Mouse (Mus musculus) subcutaneous adipose tissue, adult 2 months (tissue): ENCODE measurements around the gene Vmn1r95. TPM values are rescaled to one million over a fixed set of nuclear protein-coding genes. Genes with fewer than 3 reads are reported as not detected.

Experiments used
- polyA plus RNA-seq: library from polyadenylated mRNA; depleted of rRNA; stranded (reverse); fragments of >200 nt; gene quantifications from 2 replicates; pipeline ENCODE4 v1.2.3, GENCODE M21; 2012; ENCODE audit warnings: low replicate concordance; rRNA removed

Vmn1r95 gene
- polyA plus RNA-seq, result not detected in 2 replicates

DNA sequence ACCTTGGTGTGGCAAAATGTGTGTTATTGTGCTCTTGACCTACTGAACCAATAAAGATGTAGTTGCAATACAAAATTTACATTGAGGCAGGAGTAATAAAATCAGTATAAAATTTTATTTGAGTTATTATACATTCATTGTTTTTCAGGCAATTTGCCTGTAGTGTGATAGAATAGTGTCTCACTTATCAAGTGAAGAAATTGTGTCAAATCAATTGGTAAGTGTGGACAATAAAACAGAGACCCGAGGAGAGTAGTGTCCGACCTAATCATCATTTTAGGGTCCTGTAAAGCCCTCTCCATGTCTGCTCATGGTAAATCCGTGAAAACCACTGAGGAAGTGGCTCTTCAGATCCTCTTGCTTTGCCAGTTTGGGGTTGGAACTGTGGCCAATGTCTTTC lies at the start of gene Vmn1r95:
TSS of gene Vmn1r95 (plus strand) at position 301 of the 400 bp plus-strand sequence.

DNA sequence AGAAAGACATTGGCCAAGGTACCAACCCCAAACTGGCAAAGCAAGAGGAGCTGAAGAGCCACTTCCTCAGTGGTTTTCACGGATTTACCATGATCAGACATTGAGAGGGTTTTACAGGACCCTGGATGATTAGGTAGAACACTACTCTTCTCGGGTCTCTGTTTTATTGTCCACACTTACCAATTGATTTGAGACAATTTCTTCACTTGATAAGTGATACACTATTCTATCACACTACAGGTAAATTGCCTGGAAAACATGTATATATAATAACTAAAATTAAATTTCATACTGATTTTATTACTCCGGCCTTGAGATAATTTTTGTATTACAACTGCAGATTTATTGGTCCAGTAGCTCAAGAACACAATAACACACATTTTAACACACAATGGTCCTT lies 25.2 kb upstream of the Vmn1r95 start, which contains the start of gene Vmn1r94:
TSS of gene Vmn1r94 (minus strand) at position 101 of the 400 bp plus-strand sequence.

DNA sequence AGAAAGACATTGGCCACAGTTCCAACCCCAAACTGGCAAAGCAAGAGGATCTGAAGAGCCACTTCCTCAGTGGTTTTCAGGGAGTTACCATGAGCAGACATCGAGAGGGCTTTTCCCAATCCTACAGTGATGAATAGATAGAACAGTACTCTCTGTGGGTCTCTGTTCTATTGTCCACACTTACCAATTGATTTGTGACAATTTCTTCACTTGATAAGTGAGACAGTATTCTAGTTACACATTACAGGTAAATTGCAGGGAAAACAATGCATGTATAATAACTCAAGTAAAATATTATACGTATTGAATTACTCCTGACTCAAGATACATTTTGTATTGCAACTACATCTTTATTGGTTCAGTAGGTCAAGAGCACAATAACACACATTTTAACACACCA lies 12.0 kb downstream of the Vmn1r95 start, which contains the start of gene Gm6164:
TSS of gene Gm6164 (minus strand) at position 101 of the 400 bp plus-strand sequence.

DNA sequence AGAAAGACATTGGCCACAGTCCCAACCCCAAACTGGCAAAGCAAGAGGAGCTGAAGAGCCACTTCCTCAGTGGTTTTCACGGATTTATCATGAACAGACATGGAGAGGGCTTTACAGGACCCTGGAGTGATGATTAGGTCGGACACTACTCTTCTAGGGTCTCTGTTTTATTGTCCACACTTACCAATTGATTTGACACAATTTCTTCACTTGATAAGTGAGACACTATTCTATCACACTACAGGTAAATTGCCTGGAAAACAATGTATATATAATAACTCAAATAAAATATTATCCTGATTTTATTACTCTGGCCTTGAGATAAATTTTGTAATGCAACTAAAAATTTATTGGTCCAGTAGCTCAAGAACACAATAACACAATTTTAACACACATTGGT lies 40.2 kb downstream of the Vmn1r95 start, which contains the start of gene Gm4498:
TSS of gene Gm4498 (minus strand) at position 101 of the 400 bp plus-strand sequence.

Other genes starting within 250 kb of the Vmn1r95 start
- 0.07 and 0.10 TPM in 2 replicates for gene Igsf23, start 243.0 kb upstream of the Vmn1r95 start, polyA plus RNA-seq
- not detected in 2 replicates for gene Ceacam20, start 228.3 kb upstream of the Vmn1r95 start, polyA plus RNA-seq
- not detected in 2 replicates for gene Nlrp9b, start 202.2 kb upstream of the Vmn1r95 start, polyA plus RNA-seq
- gene Vmn1r91, start 94.0 kb upstream of the Vmn1r95 start, polyA plus RNA-seq, result not detected in 2 replicates
- gene Gm16442, start 71.1 kb upstream of the Vmn1r95 start, polyA plus RNA-seq, result not detected in 2 replicates
- not detected in 2 replicates for gene Vmn1r93, start 54.6 kb upstream of the Vmn1r95 start, polyA plus RNA-seq
- gene Vmn1r94, start 25.3 kb upstream of the Vmn1r95 start, polyA plus RNA-seq, result not detected in 2 replicates
- gene Gm6164, start 11.9 kb downstream of the Vmn1r95 start, polyA plus RNA-seq, result not detected in 2 replicates
- gene Gm4498, start 40.1 kb downstream of the Vmn1r95 start, polyA plus RNA-seq, result not detected in 2 replicates
- not detected in 2 replicates for gene Gm5890, start 69.1 kb downstream of the Vmn1r95 start, polyA plus RNA-seq
- not detected in 2 replicates for gene Gm4133, start 140.4 kb downstream of the Vmn1r95 start, polyA plus RNA-seq
- not detected in 2 replicates for gene Gm5728, start 181.7 kb downstream of the Vmn1r95 start, polyA plus RNA-seq
- gene Vmn1r100, start 224.2 kb downstream of the Vmn1r95 start, polyA plus RNA-seq, result not detected in 2 replicates
- gene Vmn1r101, start 248.9 kb downstream of the Vmn1r95 start, polyA plus RNA-seq, result not detected in 2 replicates